Mouse (Mus musculus) embryonic facial prominence, embryonic 11.5 days (tissue): ENCODE data around the gene Stx8. TPM values are rescaled to one million over a fixed set of nuclear protein-coding genes. Genes with fewer than 3 reads are reported as not detected.

Source experiments
- ATAC-seq: fragments of 200-750 bp; cut with Nextera tagmentation; replicated peaks from 2 replicates; pipeline ENCODE4 v1.8.0; 2017; ENCODE audit warnings: low read depth; ENCODE audit not compliant: insufficient number of reproducible peaks, low FRiP score, low TSS enrichment
- DNase-seq: peaks from one replicate; pipeline ENCODE4 v3.0.0-alpha.2; 2015; ENCODE audit warnings: low spot score
- H3K27ac ChIP-seq: fragments of 300-500 bp; sonication (generic); replicated peaks from 2 replicates; pipeline ENCODE4 v1.5.1; 2014; ENCODE audit warnings: mild to moderate bottlenecking, low read depth, low read length, control low read depth
- H3K27me3 ChIP-seq: fragments of 300-500 bp; sonication (generic); 2 replicates; pipeline ENCODE4 v1.6.1; 2014; ENCODE audit warnings: mild to moderate bottlenecking, low read length, moderate library complexity, mixed read lengths; ENCODE audit not compliant: control insufficient read depth, insufficient read depth
- H3K36me3 ChIP-seq: fragments of 300-500 bp; sonication (generic); replicated peaks from 2 replicates; pipeline ENCODE4 v1.6.1; 2014; ENCODE audit warnings: low read depth, mild to moderate bottlenecking, low read length, moderate library complexity, mixed read lengths; ENCODE audit not compliant: control insufficient read depth, insufficient read depth
- H3K4me1 ChIP-seq: fragments of 300-500 bp; sonication (generic); 2 replicates; pipeline ENCODE4 v1.6.1; 2014; ENCODE audit warnings: low read length, mixed read lengths; ENCODE audit not compliant: control insufficient read depth, insufficient read depth
- H3K4me2 ChIP-seq: fragments of 300-500 bp; sonication (generic); 2 replicates; pipeline ENCODE4 v1.6.1; 2014; ENCODE audit warnings: low read depth, mild to moderate bottlenecking, control low read depth, low read length, moderate library complexity
- H3K4me3 ChIP-seq: fragments of 300-500 bp; sonication (generic); 2 replicates; pipeline ENCODE4 v1.5.1; 2014; ENCODE audit warnings: low read depth, low read length, control low read depth
- H3K9ac ChIP-seq: fragments of 300-500 bp; sonication (generic); replicated peaks from 2 replicates; pipeline ENCODE4 v1.6.1; 2014; ENCODE audit warnings: mild to moderate bottlenecking, control low read depth, low read length
- H3K9me3 ChIP-seq: fragments of 300-500 bp; sonication (generic); replicated peaks from 2 replicates; pipeline ENCODE4 v1.6.1; 2016; ENCODE audit warnings: mild to moderate bottlenecking, low read length, inconsistent platforms, mixed read lengths; ENCODE audit not compliant: control insufficient read depth
- WGBS: fragments of 180-500 bp; shearing (Covaris S2); extraction: QIAGEN DNeasy Blood & Tissue Kit; methylation state at CpG from one replicate; pipeline ENCODE4 v1.1.7; 2014; 5-methylcytosine and 5-hydroxymethylcytosine counted together
- polyA plus RNA-seq: library from polyadenylated mRNA; unstranded; fragments of >200 nt; fragmentation: Nextera tagmentation; extraction: Ambion mirVana; gene quantifications from 2 replicates; pipeline ENCODE4 v1.2.1, GENCODE M21; 2014

The Stx8 gene
- polyA plus RNA-seq, 1 experiment from 2014 or later: 60.9 TPM

GRCm38 (mm10) chr11:68209506-68209905, 243.5 kb downstream of the Stx8 start:
- Histone ChIP-seq H3K4me2 (no peak overlapping the region), H3K9me3 (no peaks in the 10 kb centered on the region), H3K4me1 (peaks cover 3% of the 10 kb centered on the region), H3K27ac (no peak overlapping the region), H3K36me3 (no peaks in the 10 kb centered on the region), H3K4me3 (no peak overlapping the region), H3K9ac (no peak overlapping the region), H3K27me3 (no peaks in the 10 kb centered on the region)
- no peak for ATAC-seq
- DNase-seq: no peak
- WGBS: 89% methylated on average over 4 of the region's 4 CpGs

- H3K4me1 ChIP-seq: peaks cover 10% of the 10 kb centered on the region
- no peak for DNase-seq
- ATAC-seq: no peak
- H3K27ac ChIP-seq: no peak overlapping the region
- H3K36me3 ChIP-seq: no peaks in the 10 kb centered on the region
- 89% methylated on average over 5 of the region's 5 CpGs for WGBS
- H3K4me2 ChIP-seq: no peak overlapping the region
- H3K4me3 ChIP-seq: no peak overlapping the region
- no peaks in the 10 kb centered on the region for H3K9me3 ChIP-seq
- no peak overlapping the region for H3K9ac ChIP-seq
- H3K27me3 ChIP-seq: no peaks in the 10 kb centered on the region
Observed at GRCm38 (mm10) chr11:68210714-68211113, 244.7 kb downstream of the Stx8 start.

GRCm38 (mm10) chr11:68211924-68212578, 246.1 kb downstream of the Stx8 start:
- Histone ChIP-seq H3K36me3 (no peaks in the 10 kb centered on the region), H3K9me3 (no peaks in the 10 kb centered on the region), H3K4me1 (peaks cover 10% of the 10 kb centered on the region), H3K4me3 (no peak overlapping the region), H3K27ac (no peak overlapping the region; the same call in 1 of the 2 replicates), H3K27me3 (no peaks in the 10 kb centered on the region), H3K4me2 (no peak overlapping the region), H3K9ac (no peak overlapping the region)
- 41% methylated on average over 8 of the region's 8 CpGs for WGBS
- ATAC-seq: no peak
- peak; percentile 41 for DNase-seq

GRCm38 (mm10) chr11:68213896-68214295, 247.9 kb downstream of the Stx8 start:
- no peak overlapping the region for H3K4me3 ChIP-seq
- no peaks in the 10 kb centered on the region for H3K27me3 ChIP-seq
- H3K9ac ChIP-seq: no peak overlapping the region
- H3K4me2 ChIP-seq: no peak overlapping the region
- H3K27ac ChIP-seq: no peak overlapping the region
- H3K36me3 ChIP-seq: no peaks in the 10 kb centered on the region
- no peaks in the 10 kb centered on the region for H3K9me3 ChIP-seq
- H3K4me1 ChIP-seq: peaks cover 10% of the 10 kb centered on the region
- no peak for ATAC-seq
- DNase-seq: no peak
- 76% methylated on average over 3 of the region's 3 CpGs for WGBS

GRCm38 (mm10) chr11:68214496-68215205, 248.7 kb downstream of the Stx8 start:
- Histone ChIP-seq H3K27ac (0 out of 2 replicates have a peak overlapping the region, but pooled peaks have one; percentile 16), H3K4me1 (peaks cover 10% of the 10 kb centered on the region), H3K36me3 (no peaks in the 10 kb centered on the region), H3K9ac (no peak overlapping the region), H3K4me2 (no peak overlapping the region), H3K4me3 (no peak overlapping the region), H3K9me3 (no peaks in the 10 kb centered on the region), H3K27me3 (no peaks in the 10 kb centered on the region)
- ATAC-seq (no peak), DNase-seq (no peak)
- WGBS: 70% methylated on average over 9 of the region's 9 CpGs

GRCm38 (mm10) chr11:68215206-68215912, 249.4 kb downstream of the Stx8 start:
- ATAC-seq (0 out of 2 replicates have a peak, but pooled peaks have one; percentile 42), DNase-seq (peak; percentile 85)
- Histone ChIP-seq H3K36me3 (no peaks in the 10 kb centered on the region), H3K9me3 (no peaks in the 10 kb centered on the region), H3K4me3 (no peak overlapping the region), H3K4me2 (no peak overlapping the region), H3K4me1 (peaks cover 10% of the 10 kb centered on the region), H3K27ac (peak overlapping the region; percentile 17; the same call in 1 of the 2 replicates), H3K9ac (no peak overlapping the region; the same call in 1 of the 2 replicates), H3K27me3 (no peaks in the 10 kb centered on the region)
- 34% methylated on average over 6 of the region's 6 CpGs for WGBS

GRCm38 (mm10) chr11:68216041-68216440, 250.0 kb downstream of the Stx8 start:
- H3K36me3 ChIP-seq: no peaks in the 10 kb centered on the region
- no peak overlapping the region for H3K4me3 ChIP-seq
- H3K9ac ChIP-seq: no peak overlapping the region
- no peaks in the 10 kb centered on the region for H3K27me3 ChIP-seq
- WGBS: 72% methylated on average over 11 of the region's 11 CpGs
- peaks cover 15% of the 10 kb centered on the region for H3K4me1 ChIP-seq
- no peak overlapping the region for H3K27ac ChIP-seq
- DNase-seq: no peak
- H3K4me2 ChIP-seq: no peak overlapping the region
- no peaks in the 10 kb centered on the region for H3K9me3 ChIP-seq
- no peak for ATAC-seq

- H3K36me3 ChIP-seq: no peaks in the 10 kb centered on the region
- H3K27me3 ChIP-seq: no peaks in the 10 kb centered on the region
- no peak overlapping the region for H3K27ac ChIP-seq
- no peak for ATAC-seq
- no peak overlapping the region for H3K4me2 ChIP-seq
- H3K9me3 ChIP-seq: no peaks in the 10 kb centered on the region
- peaks cover 4% of the 10 kb centered on the region for H3K4me1 ChIP-seq
- no peak overlapping the region for H3K4me3 ChIP-seq
- no peak overlapping the region for H3K9ac ChIP-seq
- 37% methylated on average over 4 of the region's 4 CpGs for WGBS
- DNase-seq: peak; percentile 73
Observed at GRCm38 (mm10) chr11:68220733-68221132, 254.7 kb downstream of the Stx8 start.
